Mouse (Mus musculus): Measurements from ENCODE around the gene Ppp1ca.

DNA sequence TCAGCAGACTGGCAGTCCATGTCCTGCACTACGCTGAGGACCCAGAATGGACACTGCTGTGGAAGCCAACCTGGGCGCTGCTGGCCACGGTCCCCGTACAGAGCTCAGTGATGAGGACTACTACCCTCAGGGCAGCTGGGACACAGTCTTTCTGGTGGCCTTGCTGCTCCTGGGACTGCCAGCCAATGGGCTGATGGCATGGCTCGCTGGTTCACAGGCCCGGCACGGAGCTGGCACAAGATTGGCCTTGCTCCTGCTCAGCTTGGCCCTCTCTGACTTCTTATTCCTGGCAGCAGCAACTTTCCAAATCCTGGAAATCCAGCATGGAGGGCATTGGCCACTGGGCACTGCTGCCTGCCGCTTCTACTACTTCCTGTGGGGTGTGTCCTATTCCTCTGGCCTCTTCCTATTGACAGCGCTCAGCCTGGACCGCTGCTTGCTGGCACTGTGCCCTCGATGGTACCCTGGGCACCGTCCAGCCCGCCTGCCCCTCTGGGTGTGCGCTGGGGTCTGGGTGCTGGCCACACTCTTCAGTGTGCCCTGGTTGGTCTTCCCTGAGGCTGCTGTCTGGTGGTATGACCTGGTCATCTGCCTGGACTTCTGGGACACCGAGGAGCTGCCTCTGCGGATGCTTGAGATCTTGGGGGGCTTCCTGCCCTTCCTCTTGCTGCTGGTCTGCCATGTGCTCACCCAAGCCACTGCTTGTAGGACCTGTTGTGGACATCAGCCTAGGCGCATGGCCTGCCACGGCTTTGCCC, 49.3 kb upstream of the Ppp1ca start:
- no peak for TF ChIP-seq CTCF (conservative IDR thresholded peaks at IDR 0.05; ENCODE audit: insufficient read depth, insufficient read length, low read depth, low read length)
- TF ChIP-seq POLR2A (IDR thresholded peaks at IDR 0.05; ENCODE audit: low read depth, low read length) = no peak
